Mouse (Mus musculus): ENCODE data around the gene Apc2. TPM values are rescaled to one million over a fixed set of nuclear protein-coding genes. Genes with fewer than 3 reads are reported as not detected.

Gene Apc2
- polyA plus RNA-seq, 1 experiment from 2014 or later: 1.6 TPM

GRCm38 (mm10) chr10:80262169-80262568 lies 33.6 kb upstream of the Apc2 start:
- 65% methylated on average over 12 of the region's 12 CpGs for WGBS
- peak overlapping the region; percentile 54; the same call in 1 of the 2 replicates for H3K9ac ChIP-seq (ENCODE audit: low read depth, low read length)
- TF ChIP-seq CTCF (IDR thresholded peaks at IDR 0.05; ENCODE audit: low read depth): no peak

GRCm38 (mm10) chr10:80262776-80263365 lies 32.9 kb upstream of the Apc2 start:
- no peak overlapping the region for H3K9ac ChIP-seq (ENCODE audit: low read depth, low read length)
- H3K4me2 ChIP-seq (replicated peaks; ENCODE audit: low read depth): no peak overlapping the region
- H3K4me1 ChIP-seq (replicated peaks; ENCODE audit: control insufficient read depth, insufficient read depth, low read length): peaks cover 7% of the 10 kb centered on the region; the same call in 1 of the 2 replicates
- peaks cover 14% of the 10 kb centered on the region; the same call in 1 of the 2 replicates for H3K36me3 ChIP-seq (ENCODE audit: control insufficient read depth, insufficient read depth)
- no peak for ATAC-seq
- H3K27ac ChIP-seq (ENCODE audit: low read depth, low read length): no peak overlapping the region
- no peak overlapping the region for H3K4me3 ChIP-seq (ENCODE audit: low read depth, low read length)
- H3K27me3 ChIP-seq (replicated peaks; ENCODE audit: control insufficient read depth, insufficient read depth, low read length): no peaks in the 10 kb centered on the region
- no peak for TF ChIP-seq CTCF (IDR thresholded peaks at IDR 0.05; ENCODE audit: low read depth)
- 90% methylated on average over 10 of the region's 10 CpGs for whole genome bisulfite sequencing
- no peaks in the 10 kb centered on the region for H3K9me3 ChIP-seq (ENCODE audit: control insufficient read depth)

More at GRCm38 (mm10) chr10:80262169-80262568, 33.6 kb upstream of the Apc2 start:
- H3K27ac ChIP-seq (ENCODE audit: low read depth, low read length): peak overlapping the region; percentile 93; the same call in 1 of the 2 replicates
- peaks cover 19% of the 10 kb centered on the region; the same call in 1 of the 2 replicates for H3K36me3 ChIP-seq (ENCODE audit: control insufficient read depth, insufficient read depth)
- H3K9me3 ChIP-seq (ENCODE audit: control insufficient read depth): no peaks in the 10 kb centered on the region
- peaks cover 7% of the 10 kb centered on the region; the same call in 1 of the 2 replicates for H3K4me1 ChIP-seq (replicated peaks; ENCODE audit: control insufficient read depth, insufficient read depth, low read length)
- H3K4me3 ChIP-seq (ENCODE audit: low read depth, low read length): peak overlapping the region; percentile 45
- H3K27me3 ChIP-seq (replicated peaks; ENCODE audit: control insufficient read depth, insufficient read depth, low read length): no peaks in the 10 kb centered on the region
- no peak for ATAC-seq
- peak overlapping the region; percentile 95 for H3K4me2 ChIP-seq (replicated peaks; ENCODE audit: low read depth)

GRCm38 (mm10) chr10:80264341-80265148 lies 31.2 kb upstream of the Apc2 start:
- Histone ChIP-seq H3K9me3 (ENCODE audit: control insufficient read depth) (no peaks in the 10 kb centered on the region), H3K4me1 (replicated peaks; ENCODE audit: control insufficient read depth, insufficient read depth, low read length) (peaks cover 6% of the 10 kb centered on the region; the same call in 1 of the 2 replicates), H3K27me3 (replicated peaks; ENCODE audit: control insufficient read depth, insufficient read depth, low read length) (no peaks in the 10 kb centered on the region), H3K4me2 (replicated peaks; ENCODE audit: low read depth) (peak overlapping the region; percentile 74), H3K4me3 (ENCODE audit: low read depth, low read length) (peak overlapping the region; percentile 84), H3K27ac (ENCODE audit: low read depth, low read length) (peak overlapping the region; percentile 91), H3K9ac (ENCODE audit: low read depth, low read length) (peak overlapping the region; percentile 97), H3K36me3 (ENCODE audit: control insufficient read depth, insufficient read depth) (no peaks in the 10 kb centered on the region; the same call in 1 of the 2 replicates)
- TF ChIP-seq CTCF (IDR thresholded peaks at IDR 0.05; ENCODE audit: low read depth): no peak
- ATAC-seq: peak; percentile 60
- 1% methylated on average over 81 of the region's 81 CpGs for WGBS

GRCm38 (mm10) chr10:80265149-80265486 lies 30.7 kb upstream of the Apc2 start:
- 0% methylated on average over 18 of the region's 18 CpGs for WGBS
- H3K27me3 ChIP-seq (replicated peaks; ENCODE audit: control insufficient read depth, insufficient read depth, low read length): no peaks in the 10 kb centered on the region
- ATAC-seq: no peak

GRCm38 (mm10) chr10:80270099-80270498 lies 25.7 kb upstream of the Apc2 start:
- H3K27ac ChIP-seq (ENCODE audit: low read depth, low read length): peak overlapping the region; percentile 87
- H3K9me3 ChIP-seq (ENCODE audit: control insufficient read depth): no peaks in the 10 kb centered on the region
- peaks cover 17% of the 10 kb centered on the region for H3K36me3 ChIP-seq (ENCODE audit: control insufficient read depth, insufficient read depth)
- 55% methylated on average over 2 of the region's 2 CpGs for WGBS
- H3K27me3 ChIP-seq (replicated peaks; ENCODE audit: control insufficient read depth, insufficient read depth, low read length): no peaks in the 10 kb centered on the region
- H3K9ac ChIP-seq (ENCODE audit: low read depth, low read length): no peak overlapping the region
- H3K4me1 ChIP-seq (replicated peaks; ENCODE audit: control insufficient read depth, insufficient read depth, low read length): 0 out of 2 replicates have a peak, but pooled peaks cover 6% of the 10 kb centered on the region
- no peak overlapping the region for H3K4me3 ChIP-seq (ENCODE audit: low read depth, low read length)
- peak overlapping the region; percentile 40; the same call in 1 of the 2 replicates for H3K4me2 ChIP-seq (replicated peaks; ENCODE audit: low read depth)
- no peak for ATAC-seq
- no peak for TF ChIP-seq CTCF (IDR thresholded peaks at IDR 0.05; ENCODE audit: low read depth)

More at GRCm38 (mm10) chr10:80265149-80265486, 30.7 kb upstream of the Apc2 start:
- H3K4me1 ChIP-seq (replicated peaks; ENCODE audit: control insufficient read depth, insufficient read depth, low read length): 0 out of 2 replicates have a peak, but pooled peaks cover under 1% of the 10 kb centered on the region
- no peaks in the 10 kb centered on the region for H3K9me3 ChIP-seq (ENCODE audit: control insufficient read depth)
- TF ChIP-seq CTCF (IDR thresholded peaks at IDR 0.05; ENCODE audit: low read depth): no peak
- H3K4me2 ChIP-seq (replicated peaks; ENCODE audit: low read depth): peak overlapping the region; percentile 74
- peak overlapping the region; percentile 97 for H3K9ac ChIP-seq (ENCODE audit: low read depth, low read length)
- peak overlapping the region; percentile 84 for H3K4me3 ChIP-seq (ENCODE audit: low read depth, low read length)
- peak overlapping the region; percentile 91 for H3K27ac ChIP-seq (ENCODE audit: low read depth, low read length)
- no peaks in the 10 kb centered on the region; the same call in 1 of the 2 replicates for H3K36me3 ChIP-seq (ENCODE audit: control insufficient read depth, insufficient read depth)

GRCm38 (mm10) chr10:80270734-80271181 lies 25.0 kb upstream of the Apc2 start:
- ATAC-seq: peak; percentile 51
- 0 out of 2 replicates have a peak overlapping the region, but pooled peaks have one; percentile 0 for H3K9ac ChIP-seq (ENCODE audit: low read depth, low read length)
- WGBS: 40% methylated on average over 6 of the region's 6 CpGs

More at GRCm38 (mm10) chr10:80270734-80271181, 25.0 kb upstream of the Apc2 start:
- peak overlapping the region; percentile 40 for H3K4me2 ChIP-seq (replicated peaks; ENCODE audit: low read depth)
- H3K36me3 ChIP-seq (ENCODE audit: control insufficient read depth, insufficient read depth): peaks cover 21% of the 10 kb centered on the region
- H3K9me3 ChIP-seq (ENCODE audit: control insufficient read depth): no peaks in the 10 kb centered on the region
- peak overlapping the region; percentile 87 for H3K27ac ChIP-seq (ENCODE audit: low read depth, low read length)
- no peak overlapping the region for H3K4me3 ChIP-seq (ENCODE audit: low read depth, low read length)
- 0 out of 2 replicates have a peak, but pooled peaks cover 6% of the 10 kb centered on the region for H3K4me1 ChIP-seq (replicated peaks; ENCODE audit: control insufficient read depth, insufficient read depth, low read length)
- no peaks in the 10 kb centered on the region for H3K27me3 ChIP-seq (replicated peaks; ENCODE audit: control insufficient read depth, insufficient read depth, low read length)
- TF ChIP-seq CTCF (IDR thresholded peaks at IDR 0.05; ENCODE audit: low read depth): no peak

All from intestine, postnatal 0 days (tissue).